Mouse (Mus musculus) C2C12 (cell line): ENCODE data around the gene Trappc4. TPM values are rescaled to one million over a fixed set of nuclear protein-coding genes. Genes with fewer than 3 reads are reported as not detected.
"Not testable (repeated sequence)": the region's sequence is repeated elsewhere in the genome, so short reads cannot be mapped to it uniquely, and the experiment has no call there.

ENCODE experiments used
- H3K27me3 ChIP-seq: one replicate; pipeline ENCODE4 v1.6.1; 2011; ENCODE audit not compliant: control insufficient read depth, insufficient read depth, insufficient read length
- H3K36me3 ChIP-seq: one replicate; pipeline ENCODE4 v1.6.1; 2011; ENCODE audit not compliant: control insufficient read depth, insufficient read depth
- H3K4me3 ChIP-seq: one replicate; pipeline ENCODE4 v1.5.1; 2011; ENCODE audit warnings: mild to moderate bottlenecking, control low read depth; ENCODE audit not compliant: poor library complexity, insufficient read depth, severe bottlenecking
- H3K79me2 ChIP-seq: one replicate; pipeline ENCODE4 v1.6.1; 2011; ENCODE audit not compliant: control insufficient read depth, insufficient read depth
- H3K79me3 ChIP-seq: one replicate; pipeline ENCODE4 v1.6.1; 2011; ENCODE audit warnings: low read depth, control low read depth
- H3ac ChIP-seq: one replicate; pipeline ENCODE3; 2011; ENCODE audit warnings: low read depth; ENCODE audit not compliant: control insufficient read depth, insufficient read length
- CEBPB ChIP-seq: IDR thresholded peaks from one replicate; pipeline ENCODE4 v1.6.1; 2011; ENCODE audit warnings: low read depth, mild to moderate bottlenecking, control low read depth, moderate library complexity
- CTCF ChIP-seq: IDR thresholded peaks from one replicate; pipeline ENCODE4 v1.5.1; 2011; ENCODE audit not compliant: control insufficient read depth, insufficient read depth, insufficient read length
- FOSL1 ChIP-seq: IDR thresholded peaks from one replicate; pipeline ENCODE4 v1.8.0; 2011; ENCODE audit warnings: mild to moderate bottlenecking, low read length; ENCODE audit not compliant: poor library complexity, insufficient read depth, severe bottlenecking
- MAX ChIP-seq: IDR thresholded peaks from one replicate; pipeline ENCODE4 v1.6.1; 2011; ENCODE audit warnings: mild to moderate bottlenecking, control low read depth
- MYOD1 ChIP-seq: IDR thresholded peaks from one replicate; pipeline ENCODE4 v1.6.1; 2011; ENCODE audit warnings: low read depth; ENCODE audit not compliant: control insufficient read depth, insufficient read length
- MYOG ChIP-seq: IDR thresholded peaks from one replicate; pipeline ENCODE4 v1.6.1; 2011; ENCODE audit not compliant: control insufficient read depth, insufficient read length; ENCODE audit errors: extremely low read depth
- USF1 ChIP-seq: IDR thresholded peaks from one replicate; pipeline ENCODE4 v1.6.1; 2011; ENCODE audit warnings: low read depth, mild to moderate bottlenecking, control low read depth, moderate library complexity
- polyA plus RNA-seq: library from polyadenylated mRNA; unstranded; fragments of >200 nt; fragmentation: generic; extraction: Trizol; gene quantifications from one replicate; pipeline ENCODE4 v1.2.1, GENCODE M21; 2012; ENCODE audit warnings: missing spikeins

The Trappc4 gene
- polyA plus RNA-seq, 1 experiment, result 149 TPM

DNA sequence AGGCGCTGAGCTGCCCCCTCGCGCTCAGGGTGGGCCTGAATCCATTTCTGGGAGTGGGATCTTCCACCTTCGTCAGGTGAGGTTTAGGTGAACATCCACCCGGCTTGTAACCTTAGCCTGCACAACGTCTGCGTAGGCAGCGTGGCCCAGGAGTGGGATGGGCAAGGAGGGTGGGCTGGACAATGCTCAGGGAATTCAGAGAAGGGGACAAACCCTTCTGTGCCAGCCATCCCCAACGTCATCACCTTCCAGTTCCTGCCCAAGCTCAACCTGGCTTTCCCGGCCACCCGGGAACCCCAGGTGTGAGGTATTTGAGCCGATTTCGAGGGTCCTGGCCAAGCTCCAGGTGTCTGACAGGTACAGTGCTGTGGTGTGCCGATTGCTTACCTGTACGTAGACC lies 27.5 kb downstream of the Trappc4 start:
- H3K36me3 ChIP-seq, result peaks cover 36% of the 10 kb centered on the region
- TF ChIP-seq FOSL1, result no peak
- no peak for TF ChIP-seq USF1
- no peak for TF ChIP-seq MYOG
- TF ChIP-seq CEBPB, result no peak
- no peak for TF ChIP-seq MAX
- TF ChIP-seq MYOD1, result no peak
- TF ChIP-seq CTCF, result no peak
- H3K79me3 ChIP-seq, result peaks cover 19% of the 10 kb centered on the region
- peak overlapping the region; percentile 82 for H3K4me3 ChIP-seq
- H3K79me2 ChIP-seq, result peaks cover 25% of the 10 kb centered on the region
- H3K27me3 ChIP-seq, result no peaks in the 10 kb centered on the region
- H3ac ChIP-seq, result peak overlapping the region; percentile 84

DNA sequence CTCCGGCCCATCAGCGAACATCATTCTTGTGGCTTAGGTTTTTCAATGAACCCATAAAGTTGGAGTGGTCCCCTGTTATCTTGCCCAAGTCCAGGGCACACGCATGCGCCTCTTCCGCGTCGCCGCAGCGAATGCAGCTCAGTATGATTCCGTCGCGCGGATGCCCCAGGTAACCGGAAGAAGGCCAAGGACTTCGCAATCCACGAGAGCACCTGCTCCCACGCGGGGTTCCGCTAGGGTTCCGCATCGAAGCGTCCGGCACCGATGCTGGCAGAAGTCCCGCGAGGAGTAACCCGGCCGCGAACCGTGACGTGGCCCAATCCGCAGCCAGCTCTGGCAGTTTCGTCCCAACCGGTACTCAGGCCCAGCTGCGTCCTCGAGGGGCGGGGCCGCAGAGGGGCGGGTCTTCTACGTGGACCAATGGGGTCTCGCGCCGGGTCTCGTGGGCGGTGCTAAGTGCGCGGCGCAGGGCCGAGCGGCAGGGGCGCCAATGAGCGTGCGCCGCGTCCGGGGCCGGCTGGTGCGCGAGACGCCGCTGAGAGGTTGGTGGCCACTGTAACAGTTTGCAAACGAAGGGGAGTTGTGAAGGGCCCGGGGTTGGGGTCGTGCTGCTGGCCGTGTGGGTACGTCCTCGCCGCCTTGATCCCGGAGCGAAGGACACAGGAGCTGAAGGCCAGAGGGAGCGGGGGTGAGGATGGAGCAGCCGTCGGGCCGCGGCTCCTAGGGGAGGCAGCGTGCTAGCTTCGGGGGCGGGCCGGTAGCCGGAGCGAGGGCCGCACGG lies 28.2 kb downstream of the Trappc4 start, which contains the start of gene Hyou1:
Hyou1 (plus strand) TSS at position 437 of the 781 bp plus-strand sequence.
- H3K79me3 ChIP-seq, result peaks cover 19% of the 10 kb centered on the region
- TF ChIP-seq MAX, result peak; percentile 86
- peak; percentile 16 for TF ChIP-seq MYOD1
- TF ChIP-seq FOSL1, result no peak
- no peak for TF ChIP-seq USF1

DNA sequence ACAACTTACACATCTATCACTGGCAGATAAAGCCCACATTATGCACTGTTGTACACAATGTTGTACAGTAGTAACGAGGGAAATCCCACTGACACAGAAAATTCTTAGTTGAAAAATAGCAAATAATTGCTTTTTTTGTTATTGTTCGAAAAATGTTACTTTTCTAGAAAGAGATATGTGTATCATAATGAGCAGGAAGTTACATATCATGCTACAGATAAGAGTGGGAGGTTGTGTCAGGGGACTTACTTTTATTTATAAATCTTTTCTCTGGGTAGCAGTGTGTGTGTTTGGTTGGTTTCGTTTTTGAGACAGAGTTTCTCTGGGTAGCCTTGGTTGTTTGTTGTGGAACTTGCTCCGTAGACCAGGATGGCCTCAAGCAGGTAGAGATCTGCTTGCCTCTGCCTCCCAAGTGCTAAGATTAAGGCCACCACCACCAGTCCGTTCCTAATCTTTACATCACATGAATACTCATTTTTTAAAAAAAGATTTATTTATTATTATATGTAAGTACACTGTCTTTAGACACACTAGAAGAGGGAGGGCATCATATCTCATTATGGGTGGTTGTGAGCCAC lies 29.2 kb downstream of the Trappc4 start:
- H3K36me3 ChIP-seq, result peaks cover 24% of the 10 kb centered on the region
- TF ChIP-seq USF1 (no peak), CTCF (no peak), CEBPB (no peak), FOSL1 (no peak), MYOD1 (no peak), MYOG (no peak)
- H3K4me3 ChIP-seq, result peak overlapping the region; percentile 56
- peaks cover 19% of the 10 kb centered on the region for H3K79me3 ChIP-seq
- H3ac ChIP-seq, result peak overlapping the region; percentile 78
- H3K79me2 ChIP-seq, result peaks cover 25% of the 10 kb centered on the region
- no peaks in the 10 kb centered on the region for H3K27me3 ChIP-seq

More for the DNA sequence above, 28.2 kb downstream of the Trappc4 start, which contains the start of gene Hyou1:
- Histone ChIP-seq H3K36me3 (peaks cover 30% of the 10 kb centered on the region), H3K79me2 (peaks cover 25% of the 10 kb centered on the region), H3ac (peak within 1 kb of the TSS; percentile 84), H3K27me3 (no peaks in the 10 kb centered on the region), H3K4me3 (peak within 1 kb of the TSS; percentile 82)

DNA sequence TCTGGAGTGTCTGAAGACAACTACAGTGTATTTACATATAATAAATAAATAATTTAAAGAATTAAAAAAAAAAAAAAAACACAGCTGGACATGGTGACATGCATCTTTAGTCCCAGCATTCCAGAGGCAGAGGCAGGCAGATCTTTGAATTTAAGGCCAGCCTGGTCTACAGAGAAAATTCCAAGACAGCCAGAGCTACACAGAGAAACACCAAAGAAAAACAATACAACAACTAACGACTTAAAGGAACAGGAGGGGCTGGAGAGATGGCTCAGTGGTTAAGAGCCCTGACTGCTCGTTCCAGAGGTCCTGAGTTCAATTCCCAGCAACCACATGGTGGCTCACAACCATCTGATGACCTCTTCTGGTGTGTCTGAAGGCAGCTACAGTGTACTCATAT lies 30.1 kb downstream of the Trappc4 start:
- H3K27me3 ChIP-seq, H3ac ChIP-seq, H3K4me3 ChIP-seq: not testable (repeated sequence)
- peaks cover 19% of the 10 kb centered on the region for H3K79me3 ChIP-seq
- peaks cover 25% of the 10 kb centered on the region for H3K79me2 ChIP-seq
- peaks cover 17% of the 10 kb centered on the region for H3K36me3 ChIP-seq

DNA sequence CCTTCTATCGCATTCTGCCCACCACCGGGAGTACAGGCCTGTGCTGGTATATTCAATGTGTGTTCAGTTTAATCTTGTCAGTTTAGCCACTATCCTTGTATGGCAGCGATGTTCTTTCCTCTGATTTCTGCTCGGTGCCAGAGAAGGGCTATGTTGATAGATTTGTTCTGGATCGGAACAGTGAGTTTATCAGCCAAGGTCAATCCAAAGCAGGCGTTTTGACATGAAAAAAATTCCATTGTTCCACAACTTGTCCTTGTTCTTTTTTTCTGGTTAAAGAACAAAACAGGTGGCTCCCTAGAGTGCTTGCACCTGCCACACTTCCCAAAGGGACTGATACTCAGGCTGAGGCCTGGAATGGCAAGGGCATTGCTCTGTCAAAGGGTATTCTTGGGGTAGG lies 31.3 kb downstream of the Trappc4 start:
- peaks cover 16% of the 10 kb centered on the region for H3K79me3 ChIP-seq
- no peak overlapping the region for H3ac ChIP-seq
- H3K36me3 ChIP-seq, result peaks cover 5% of the 10 kb centered on the region
- no peaks in the 10 kb centered on the region for H3K27me3 ChIP-seq
- TF ChIP-seq MYOD1, result no peak
- TF ChIP-seq USF1, result no peak
- TF ChIP-seq CEBPB, result no peak
- TF ChIP-seq CTCF, result no peak
- no peak for TF ChIP-seq FOSL1
- TF ChIP-seq MYOG, result no peak
- no peak for TF ChIP-seq MAX
- no peak overlapping the region for H3K4me3 ChIP-seq
- H3K79me2 ChIP-seq, result peaks cover 22% of the 10 kb centered on the region

DNA sequence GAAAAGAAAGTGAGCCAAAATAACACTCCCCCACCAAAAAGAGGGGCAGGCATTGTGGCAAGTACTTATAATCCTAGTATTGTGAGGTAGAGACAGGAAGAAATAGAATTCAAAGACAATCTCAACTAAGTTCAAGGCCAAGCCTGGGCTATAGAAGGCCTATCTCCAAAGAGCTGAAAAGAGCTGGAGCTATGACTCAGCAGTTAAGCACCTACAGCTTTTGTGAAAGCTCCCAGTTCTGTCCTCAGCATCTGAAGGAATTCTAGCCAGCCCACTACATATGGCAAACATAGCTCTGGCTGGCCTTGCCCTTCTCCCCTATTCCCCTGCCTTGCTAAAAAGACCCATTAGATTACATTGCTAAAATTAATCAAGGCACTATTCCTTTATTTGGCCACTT lies 34.0 kb downstream of the Trappc4 start:
- H3ac ChIP-seq, result no peak overlapping the region
- H3K36me3 ChIP-seq, result no peaks in the 10 kb centered on the region
- H3K4me3 ChIP-seq, result no peak overlapping the region
- no peaks in the 10 kb centered on the region for H3K79me3 ChIP-seq
- H3K27me3 ChIP-seq, result no peaks in the 10 kb centered on the region
- peaks cover under 1% of the 10 kb centered on the region for H3K79me2 ChIP-seq
- TF ChIP-seq CEBPB, result no peak
- TF ChIP-seq MYOG, result no peak
- TF ChIP-seq CTCF, result no peak
- no peak for TF ChIP-seq FOSL1
- TF ChIP-seq USF1, result no peak
- no peak for TF ChIP-seq MYOD1
- TF ChIP-seq MAX, result no peak
